In genomic region chr12:80879267-80879666, GRCm38 (mm10) we compare ENCODE assay signal across 16 mouse cellular contexts.
DNase-seq lines count a peak whose midpoint lies in the region; ATAC-seq and TF ChIP-seq lines count a peak whose summit lies in the region.
"Had no signal": no experiment of that assay in that cellular context is flagged by ENCODE, and none has a peak within 500 bp of the region (broad histone marks: within the 10 kb centered on the region; RNA-seq: fewer than 3 reads in every experiment).

No protein-coding gene starts in this region.

- H3K27me3 ChIP-seq in heart, postnatal 0 days (ENCODE audit: control insufficient read depth, insufficient read depth, low read length) = no peaks in the 10 kb centered on the region
- H3K27me3 ChIP-seq in ES-Bruce4 (ENCODE audit: control insufficient read depth, insufficient read depth, low read length, poor library complexity, severe bottlenecking) = no peaks in the 10 kb centered on the region
- H3K27me3 ChIP-seq: CH12.LX; embryonic facial prominence, embryonic 12.5 days; limb, embryonic 15.5 days; neural tube, embryonic 13.5 days; Patski had no signal

- peaks cover 51% of the 10 kb centered on the region for H3K36me3 ChIP-seq in heart, postnatal 0 days (replicated peaks; ENCODE audit: control insufficient read depth, insufficient read depth, low read length)
- peaks cover 34% of the 10 kb centered on the region for H3K36me3 ChIP-seq in ES-Bruce4 (ENCODE audit: control insufficient read depth, insufficient read depth, low read length, poor library complexity, severe bottlenecking)

- no peak for ATAC-seq in heart, postnatal 0 days (ENCODE audit: insufficient read depth, low read depth)
- ATAC-seq: Patski had no signal

- H3K4me2 ChIP-seq in heart, postnatal 0 days (ENCODE audit: low read depth, low read length) = no peak overlapping the region
- H3K4me2 ChIP-seq: embryonic facial prominence, embryonic 12.5 days; limb, embryonic 15.5 days; neural tube, embryonic 13.5 days had no signal

- no peak for TF ChIP-seq POLR2A in ES-Bruce4 (IDR thresholded peaks at IDR 0.05; ENCODE audit: insufficient read depth, low read length)

- no peak overlapping the region for H3K9ac ChIP-seq in heart, postnatal 0 days (replicated peaks; ENCODE audit: low read depth, low read length)
- H3K9ac ChIP-seq in ES-Bruce4 (ENCODE audit: low read depth, poor library complexity, severe bottlenecking) = no peak overlapping the region
- H3K9ac ChIP-seq: embryonic facial prominence, embryonic 12.5 days; limb, embryonic 15.5 days; neural tube, embryonic 13.5 days had no signal

- H3K9me3 ChIP-seq in heart, postnatal 0 days (replicated peaks; ENCODE audit: control insufficient read depth, low read length) = no peaks in the 10 kb centered on the region
- no peaks in the 10 kb centered on the region for H3K9me3 ChIP-seq in ES-Bruce4 (replicated peaks; ENCODE audit: control insufficient read depth, insufficient read depth, low read length, poor library complexity, severe bottlenecking)
- H3K9me3 ChIP-seq: embryonic facial prominence, embryonic 12.5 days; forebrain, embryonic 10.5 days; hindbrain, embryonic 10.5 days; limb, embryonic 15.5 days; neural tube, embryonic 13.5 days had no signal

- 54% methylated on average over 4 of the region's 4 CpGs for WGBS in heart, postnatal 0 days

- H3K27ac ChIP-seq in heart, postnatal 0 days (ENCODE audit: low read depth) = 0 out of 2 replicates have a peak overlapping the region, but pooled peaks have one; percentile 5
- peak overlapping the region; percentile 53 for H3K27ac ChIP-seq in ES-Bruce4 (ENCODE audit: insufficient read depth, low read length)
- H3K27ac ChIP-seq: embryonic facial prominence, embryonic 12.5 days; forebrain, embryonic 10.5 days; hindbrain, embryonic 10.5 days; limb, embryonic 15.5 days; neural tube, embryonic 13.5 days had no signal

- intact Hi-C loops in heart, postnatal 36 days (cut with DNase I) = no loop called here

- H3K4me1 ChIP-seq in heart, postnatal 0 days (ENCODE audit: control insufficient read depth, insufficient read depth) = peaks cover 25% of the 10 kb centered on the region
- no peaks in the 10 kb centered on the region for H3K4me1 ChIP-seq in ES-Bruce4 (ENCODE audit: control insufficient read depth, insufficient read depth, low read length)
- H3K4me1 ChIP-seq: embryonic facial prominence, embryonic 12.5 days had no signal

- no peak overlapping the region for H3K4me3 ChIP-seq in heart, postnatal 0 days (ENCODE audit: low read depth, low read length)
- H3K4me3 ChIP-seq in ES-Bruce4 (ENCODE audit: low read depth, low read length) = no peak overlapping the region
- H3K4me3 ChIP-seq: embryonic facial prominence, embryonic 12.5 days; forebrain, embryonic 10.5 days; hindbrain, embryonic 10.5 days; limb, embryonic 15.5 days; neural tube, embryonic 13.5 days had no signal

- no peak for TF ChIP-seq CTCF in heart, postnatal 0 days (IDR thresholded peaks at IDR 0.05; ENCODE audit: low read depth)
- no peak for TF ChIP-seq CTCF in ES-Bruce4 (IDR thresholded peaks at IDR 0.05; ENCODE audit: low read depth, low read length)

- DNase-seq in cerebellum, adult 11-12 months = peak; percentile 66
- DNase-seq in cerebellum, adult 8-10 months = no peak
- no peak for DNase-seq in heart, postnatal 0 days (ENCODE audit: low spot score)
- DNase-seq in heart, postnatal 36 days = no peak
- peak; percentile 55 to 64 for DNase-seq in cerebellum, postnatal 25 days
- DNase-seq in adrenal gland, adult 18-20 months (ENCODE audit: low spot score in 2 of 2) = no peak
- no peak for DNase-seq in right cerebral cortex, adult 18-20 months
- DNase-seq: lung, adult 2 months had no signal

- no peak for TF ChIP-seq EP300 in heart, postnatal 0 days (IDR thresholded peaks at IDR 0.05; ENCODE audit: low read depth)
- TF ChIP-seq EP300 in ES-Bruce4 (IDR thresholded peaks at IDR 0.05; ENCODE audit: insufficient read depth, low read depth, low read length) = no peak

Comparison
In these comparisons a context has a peak if more than half of its experiments do, and no peak if none do; other contexts are left out.
1. DNase-seq: peak in cerebellum, adult 11-12 months (single experiment) and cerebellum, postnatal 25 days (2 of 2); none in cerebellum, adult 8-10 months (single experiment), heart, postnatal 0 days (single experiment), heart, postnatal 36 days (0 of 2), adrenal gland, adult 18-20 months (0 of 2) and right cerebral cortex, adult 18-20 months (single experiment).